Mouse (Mus musculus) midbrain, embryonic 14.5 days (tissue): ENCODE data around the gene Lysmd3. TPM values are rescaled to one million over a fixed set of nuclear protein-coding genes. Genes with fewer than 3 reads are reported as not detected.
"Not testable (repeated sequence)": the region's sequence is repeated elsewhere in the genome, so short reads cannot be mapped to it uniquely, and the experiment has no call there.

Experiments used
- ATAC-seq: fragments of 200-750 bp; cut with Nextera tagmentation; 2 replicates; pipeline ENCODE4 v1.8.0; 2017; ENCODE audit warnings: moderate number of reproducible peaks, moderate library complexity; ENCODE audit not compliant: low FRiP score, low TSS enrichment
- DNase-seq: peaks from one replicate; pipeline ENCODE4 v3.0.0-alpha.2; 2015
- H3K27ac ChIP-seq: fragments of 300-500 bp; sonication (generic); replicated peaks from 2 replicates; pipeline ENCODE4 v1.5.1; 2014; ENCODE audit warnings: mild to moderate bottlenecking, low read depth, low read length, moderate library complexity
- H3K27me3 ChIP-seq: fragments of 300-500 bp; sonication (generic); 2 replicates; pipeline ENCODE4 v1.6.1; 2014; ENCODE audit warnings: low read length, control low read depth, mixed read lengths; ENCODE audit not compliant: control insufficient read depth, insufficient read depth
- H3K36me3 ChIP-seq: fragments of 300-500 bp; sonication (generic); 2 replicates; pipeline ENCODE4 v1.6.1; 2014; ENCODE audit warnings: low read length, control low read depth; ENCODE audit not compliant: control insufficient read depth, insufficient read depth
- H3K4me1 ChIP-seq: fragments of 300-500 bp; sonication (generic); 2 replicates; pipeline ENCODE4 v1.6.1; 2014; ENCODE audit warnings: mild to moderate bottlenecking, antibody characterized with exemption, low read length, control low read depth; ENCODE audit not compliant: control insufficient read depth, insufficient read depth
- H3K4me2 ChIP-seq: fragments of 300-500 bp; sonication (generic); 2 replicates; pipeline ENCODE4 v1.6.1; 2014; ENCODE audit warnings: mild to moderate bottlenecking, low read length, moderate library complexity
- H3K4me3 ChIP-seq: fragments of 300-500 bp; sonication (generic); replicated peaks from 2 replicates; pipeline ENCODE4 v1.5.1; 2014; ENCODE audit warnings: low read depth, low read length
- H3K9ac ChIP-seq: fragments of 300-500 bp; sonication (generic); replicated peaks from 2 replicates; pipeline ENCODE4 v1.6.1; 2014; ENCODE audit warnings: mild to moderate bottlenecking, low read length, moderate library complexity
- H3K9me3 ChIP-seq: fragments of 300-500 bp; sonication (generic); 2 replicates; pipeline ENCODE4 v1.6.1; 2016; ENCODE audit warnings: low read length, control low read depth, mixed read lengths; ENCODE audit not compliant: control insufficient read depth
- WGBS: fragments of 180-500 bp; shearing (Covaris S2); extraction: QIAGEN DNeasy Blood & Tissue Kit; methylation state at CpG from one replicate; pipeline ENCODE4 v1.1.7; 2014; 5-methylcytosine and 5-hydroxymethylcytosine counted together
- polyA plus RNA-seq: library from polyadenylated mRNA; unstranded; fragments of >200 nt; fragmentation: Nextera tagmentation; extraction: Ambion mirVana; gene quantifications from 2 replicates; pipeline ENCODE4 v1.2.1, GENCODE M21; 2014

Gene Lysmd3
- polyA plus RNA-seq, 1 experiment from 2014 or later: 25.8 TPM

DNA sequence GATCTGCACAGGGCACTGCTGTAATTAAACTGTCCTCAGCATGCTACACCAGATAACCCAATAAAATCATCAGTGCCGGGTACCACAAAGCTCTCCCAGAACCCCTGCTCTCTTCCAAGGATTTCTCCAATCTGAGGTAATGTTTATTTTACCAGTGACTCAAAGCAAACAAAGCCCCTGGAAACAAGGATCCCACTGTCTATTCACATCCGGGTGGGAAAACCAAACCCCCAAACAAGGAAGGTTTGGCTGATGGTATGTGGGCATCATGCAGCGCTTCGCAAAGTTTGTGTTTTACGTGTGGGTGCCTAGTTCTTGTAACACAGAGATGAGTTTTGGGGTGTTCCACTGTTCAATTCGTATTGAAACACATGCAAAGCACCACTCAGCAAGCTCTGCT is 16.6 kb upstream of the Lysmd3 start:
- peak; percentile 26 for DNase-seq
- Histone ChIP-seq H3K27me3 (no peaks in the 10 kb centered on the region), H3K27ac (no peak overlapping the region), H3K9me3 (no peaks in the 10 kb centered on the region), H3K4me3 (no peak overlapping the region), H3K36me3 (no peaks in the 10 kb centered on the region), H3K4me1 (peaks cover 9% of the 10 kb centered on the region; the same call in 1 of the 2 replicates), H3K9ac (no peak overlapping the region), H3K4me2 (peak overlapping the region; percentile 47; the same call in 1 of the 2 replicates)
- 42% methylated on average over 6 of the region's 6 CpGs for WGBS
- no peak for ATAC-seq

DNA sequence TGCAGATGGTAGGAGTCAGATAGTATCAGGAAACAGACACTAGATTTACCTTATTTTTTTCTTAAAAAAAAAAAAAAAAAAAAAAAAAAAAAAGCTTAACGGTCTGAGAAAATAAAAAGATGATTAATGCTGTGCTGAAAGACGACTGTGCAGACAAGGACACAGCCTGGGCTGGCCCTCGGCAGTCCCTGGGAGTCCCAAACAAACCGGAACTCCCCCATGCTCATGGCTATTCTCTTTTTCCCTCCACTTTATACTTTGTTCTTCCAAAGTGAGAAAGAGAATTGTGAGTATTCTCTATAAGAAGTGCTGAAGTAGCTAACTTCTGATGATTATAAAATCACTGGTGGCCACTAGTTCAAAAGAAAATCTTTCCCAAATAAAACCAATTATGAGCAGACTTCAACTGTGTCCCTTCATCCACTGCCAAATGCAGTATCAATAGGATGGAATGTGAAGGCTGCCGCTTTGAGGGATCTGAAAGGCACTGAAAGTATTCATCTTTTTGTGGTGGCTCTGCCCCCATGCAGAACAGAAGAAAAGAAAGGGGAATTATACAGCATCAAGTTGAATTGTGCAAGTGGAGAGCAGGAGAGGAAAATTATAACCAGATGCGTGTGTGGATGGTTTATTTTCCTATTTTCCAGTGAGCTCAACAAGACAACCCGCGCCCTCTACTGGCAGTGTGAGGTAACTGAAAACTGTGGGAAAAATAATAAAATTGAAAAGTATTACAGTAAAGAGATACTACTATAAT is 16.0 kb upstream of the Lysmd3 start:
- H3K4me3 ChIP-seq: no peak overlapping the region
- no peaks in the 10 kb centered on the region for H3K27me3 ChIP-seq
- H3K4me2 ChIP-seq: peak overlapping the region; percentile 47
- 3% methylated on average over 8 of the region's 8 CpGs for WGBS
- no peak overlapping the region; the same call in 1 of the 2 replicates for H3K9ac ChIP-seq
- H3K9me3 ChIP-seq: no peaks in the 10 kb centered on the region
- peak; percentile 60 for ATAC-seq
- DNase-seq: peak; percentile 88
- H3K36me3 ChIP-seq: no peaks in the 10 kb centered on the region
- H3K4me1 ChIP-seq: peaks cover 9% of the 10 kb centered on the region; the same call in 1 of the 2 replicates
- H3K27ac ChIP-seq: no peak overlapping the region

DNA sequence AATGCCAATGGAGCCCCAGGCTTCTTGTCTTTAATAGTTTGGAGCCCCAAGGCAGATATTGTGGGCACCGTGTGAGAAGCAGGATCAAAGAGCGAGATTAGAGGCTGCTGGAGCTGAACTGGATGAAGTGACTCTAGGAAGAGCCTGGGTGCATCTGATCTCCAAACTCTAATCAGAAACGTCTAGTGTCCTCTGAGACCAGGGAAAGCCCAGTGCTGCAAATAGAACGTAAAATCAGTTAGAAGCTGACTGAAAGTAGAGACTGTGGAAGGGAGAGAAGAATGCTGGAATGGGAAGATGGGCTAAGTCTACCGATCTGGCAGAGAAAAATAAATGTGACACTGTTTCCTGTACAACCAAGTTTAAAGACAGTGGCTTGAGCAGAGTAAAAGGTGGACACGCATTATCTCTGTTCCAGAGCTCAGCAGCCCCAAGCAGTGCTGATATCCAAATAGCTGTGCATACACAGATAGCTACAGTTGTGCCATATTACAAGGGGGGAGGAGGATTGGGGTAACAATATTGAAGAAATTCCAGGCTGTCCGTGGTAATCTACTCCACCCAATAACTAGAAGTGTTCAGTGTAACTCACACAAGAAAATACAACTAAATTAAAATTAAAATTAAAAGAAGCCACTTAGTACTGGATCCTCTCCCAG is 14.8 kb upstream of the Lysmd3 start:
- no peak for ATAC-seq
- no peak overlapping the region for H3K4me2 ChIP-seq
- H3K36me3 ChIP-seq: no peaks in the 10 kb centered on the region
- H3K27ac ChIP-seq: no peak overlapping the region
- DNase-seq: peak; percentile 24
- H3K4me3 ChIP-seq: no peak overlapping the region
- peaks cover 9% of the 10 kb centered on the region; the same call in 1 of the 2 replicates for H3K4me1 ChIP-seq
- WGBS: 38% methylated on average over 7 of the region's 7 CpGs
- H3K9me3 ChIP-seq: no peaks in the 10 kb centered on the region
- no peak overlapping the region for H3K9ac ChIP-seq
- no peaks in the 10 kb centered on the region for H3K27me3 ChIP-seq

DNA sequence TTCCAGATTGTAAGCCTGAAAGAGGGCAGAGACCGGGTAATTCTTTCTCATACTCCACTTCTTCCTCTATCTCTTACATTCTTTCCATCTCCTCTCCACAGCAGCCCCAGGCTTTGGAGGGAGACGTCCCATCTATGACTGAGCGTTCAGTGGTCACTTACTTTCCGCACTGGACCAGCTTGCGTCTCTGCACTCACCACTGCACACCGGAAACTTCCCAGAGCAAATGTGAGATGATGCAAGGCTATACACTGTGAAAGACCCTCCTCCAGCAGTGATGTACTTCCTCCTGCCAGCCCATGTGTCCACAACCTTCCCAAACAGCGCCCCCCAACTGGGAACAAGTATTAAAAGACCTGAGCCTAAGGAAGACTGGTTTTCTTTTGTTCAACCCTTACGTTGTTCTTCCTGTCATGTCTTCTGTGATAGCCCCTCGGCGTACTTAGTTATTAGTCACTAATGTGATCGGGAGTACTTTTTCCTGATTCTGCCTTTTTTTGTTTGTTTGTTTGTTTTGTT is 13.4 kb upstream of the Lysmd3 start:
- Histone ChIP-seq H3K9me3 (no peaks in the 10 kb centered on the region), H3K27ac (no peak overlapping the region), H3K36me3 (no peaks in the 10 kb centered on the region), H3K4me1 (peaks cover 9% of the 10 kb centered on the region; the same call in 1 of the 2 replicates), H3K27me3 (no peaks in the 10 kb centered on the region), H3K4me3 (no peak overlapping the region), H3K9ac (no peak overlapping the region), H3K4me2 (no peak overlapping the region)
- 93% methylated on average over 11 of the region's 11 CpGs for WGBS
- ATAC-seq (no peak), DNase-seq (no peak)

DNA sequence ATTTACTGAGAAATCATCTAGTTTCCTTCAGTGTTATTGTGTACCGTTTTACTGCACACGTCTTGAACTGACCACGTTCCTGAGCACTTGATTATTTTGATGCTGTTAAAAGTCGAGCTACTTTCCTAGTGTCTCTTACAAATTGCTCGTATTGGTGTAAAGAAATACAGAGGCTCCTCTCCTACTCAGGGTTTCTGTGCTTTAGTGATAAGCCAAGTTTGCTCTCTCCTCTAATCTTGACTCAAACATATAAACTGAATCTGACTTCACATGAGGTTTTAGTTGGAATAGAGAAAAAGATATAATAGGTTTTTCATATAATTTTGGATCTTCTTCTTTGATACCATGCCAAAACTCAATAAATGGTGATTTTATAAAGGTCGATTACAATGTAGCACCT is 11.1 kb upstream of the Lysmd3 start:
- Histone ChIP-seq H3K9me3 (no peaks in the 10 kb centered on the region), H3K4me2 (no peak overlapping the region), H3K36me3 (no peaks in the 10 kb centered on the region), H3K9ac (no peak overlapping the region), H3K27me3 (no peaks in the 10 kb centered on the region), H3K4me1 (peaks cover 6% of the 10 kb centered on the region; the same call in 1 of the 2 replicates), H3K4me3 (no peak overlapping the region), H3K27ac (no peak overlapping the region)
- ATAC-seq: no peak
- whole genome bisulfite sequencing: 89% methylated on average over 6 of the region's 6 CpGs
- DNase-seq: no peak

DNA sequence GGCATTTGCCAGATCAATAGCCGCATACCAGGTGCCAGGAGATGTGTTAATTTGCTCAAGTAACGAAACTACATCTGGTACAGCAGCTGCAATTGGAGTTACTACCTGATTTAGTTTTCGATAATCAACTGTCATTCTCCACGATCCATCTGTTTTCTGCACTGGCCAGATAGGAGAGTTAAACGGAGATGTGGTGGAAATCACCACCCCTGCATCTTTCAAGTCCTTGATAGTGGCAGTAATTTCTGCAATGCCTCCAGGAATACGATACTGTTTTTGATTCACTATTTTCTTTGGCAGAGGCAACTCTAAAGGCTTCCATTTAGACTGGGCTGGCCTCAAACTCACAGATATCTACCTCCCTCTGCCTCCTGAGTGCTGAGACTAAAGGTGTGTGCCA is 7.1 kb upstream of the Lysmd3 start:
- not testable (repeated sequence) for ATAC-seq, H3K9ac ChIP-seq, H3K27me3 ChIP-seq, H3K4me3 ChIP-seq, H3K4me2 ChIP-seq, H3K4me1 ChIP-seq, H3K9me3 ChIP-seq, H3K27ac ChIP-seq, DNase-seq, H3K36me3 ChIP-seq
- WGBS: 78% methylated on average over 5 of the region's 6 CpGs

DNA sequence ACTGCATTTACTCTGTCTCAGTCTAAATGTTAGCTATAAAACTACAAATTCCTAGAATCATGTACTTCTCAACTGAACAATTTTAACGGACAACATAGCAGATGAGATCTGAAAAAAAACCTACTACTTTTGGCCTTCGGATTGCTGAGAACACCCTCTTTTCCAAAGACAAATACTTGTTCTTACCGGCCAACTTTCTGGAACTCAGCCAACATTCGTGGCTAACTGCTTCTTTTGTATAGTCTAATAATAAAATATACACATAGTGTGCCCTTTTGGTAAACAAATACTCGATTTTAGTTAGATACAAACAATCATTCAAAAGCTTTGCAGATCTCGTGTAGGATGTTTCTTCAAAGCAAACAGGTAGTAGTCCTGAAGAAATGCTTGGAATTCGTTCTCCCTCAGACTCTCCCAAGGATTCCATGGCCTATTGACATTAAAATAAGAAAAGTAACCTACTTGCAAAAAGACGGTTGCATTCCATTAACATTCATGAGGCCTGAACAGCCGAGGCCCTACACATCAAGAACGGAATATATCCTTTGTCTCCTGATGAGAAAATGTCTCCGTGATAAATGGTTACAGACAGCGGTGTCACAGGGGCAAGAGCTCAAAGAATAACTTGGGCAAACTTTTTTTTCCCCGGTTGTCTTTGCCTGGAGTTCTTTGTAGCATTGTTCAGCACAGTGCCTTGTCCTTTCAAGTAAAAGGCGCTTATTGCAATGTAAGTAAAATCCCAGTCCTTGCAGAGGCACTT is 1.2 kb upstream of the Lysmd3 start:
- Histone ChIP-seq H3K27me3 (no peaks in the 10 kb centered on the region), H3K4me1 (peaks cover 23% of the 10 kb centered on the region), H3K9ac (no peak overlapping the region; the same call in 1 of the 2 replicates), H3K36me3 (no peaks in the 10 kb centered on the region), H3K9me3 (no peaks in the 10 kb centered on the region), H3K4me3 (peak overlapping the region; percentile 80), H3K4me2 (peak overlapping the region; percentile 80), H3K27ac (peak overlapping the region; percentile 91; the same call in 1 of the 2 replicates)
- WGBS: 1% methylated on average over 14 of the region's 14 CpGs
- ATAC-seq: no peak
- peak; percentile 62 for DNase-seq

DNA sequence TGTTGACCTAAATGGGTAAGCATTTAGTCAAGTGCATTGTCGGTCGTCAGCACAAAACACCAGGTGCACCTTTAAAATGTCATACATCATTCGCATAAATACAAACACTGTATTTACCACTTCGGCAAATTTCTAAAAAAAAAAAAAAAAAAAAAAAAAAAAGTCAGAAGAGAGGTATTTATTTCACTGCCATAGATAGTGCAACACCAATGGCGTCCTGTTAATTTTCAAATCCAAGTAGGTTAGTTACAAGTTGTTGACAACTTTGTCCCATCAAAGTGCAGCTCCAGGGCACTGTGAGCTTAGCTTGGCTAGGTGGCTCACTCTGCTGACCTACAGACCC is 484 bp upstream of the Lysmd3 start:
- Histone ChIP-seq H3K36me3 (no peaks in the 10 kb centered on the region), H3K27ac (peak overlapping the region; percentile 91), H3K4me1 (peaks cover 23% of the 10 kb centered on the region), H3K9me3 (no peaks in the 10 kb centered on the region), H3K27me3 (no peaks in the 10 kb centered on the region), H3K4me2 (peak overlapping the region; percentile 80), H3K4me3 (peak overlapping the region; percentile 80), H3K9ac (peak overlapping the region; percentile 84)
- WGBS: 3% methylated on average over 5 of the region's 5 CpGs
- DNase-seq (no peak), ATAC-seq (no peak)
